Mouse (Mus musculus): Measurements from ENCODE around the gene Klk1b11. TPM values are rescaled to one million over a fixed set of nuclear protein-coding genes. Genes with fewer than 3 reads are reported as not detected.

The Klk1b11 gene
- polyA plus RNA-seq (2012; rRNA removed): not detected in 2 replicates

DNA sequence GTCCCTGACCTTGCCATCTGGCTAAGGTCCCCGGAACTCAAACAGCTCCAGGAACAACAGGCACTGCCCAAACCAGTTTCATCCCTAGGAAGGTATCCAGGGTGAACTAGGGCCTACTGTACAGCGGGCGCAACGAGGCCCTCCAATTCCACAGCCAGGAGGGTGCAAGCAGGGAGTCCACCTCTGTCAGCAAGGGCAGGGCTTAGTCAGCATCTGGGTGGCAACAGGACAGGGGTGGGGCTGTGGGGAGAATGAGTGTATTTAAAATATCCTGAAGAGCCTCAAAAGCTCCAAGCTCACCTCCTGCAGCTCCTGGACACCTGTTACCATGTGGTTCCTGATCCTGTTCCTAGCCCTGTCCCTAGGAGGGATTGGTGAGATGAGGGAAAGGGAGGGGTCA lies at the start of gene Klk1b11:
Gene Klk1b11, plus strand, starts transcription at position 301 of the 400 bp plus-strand sequence.

DNA sequence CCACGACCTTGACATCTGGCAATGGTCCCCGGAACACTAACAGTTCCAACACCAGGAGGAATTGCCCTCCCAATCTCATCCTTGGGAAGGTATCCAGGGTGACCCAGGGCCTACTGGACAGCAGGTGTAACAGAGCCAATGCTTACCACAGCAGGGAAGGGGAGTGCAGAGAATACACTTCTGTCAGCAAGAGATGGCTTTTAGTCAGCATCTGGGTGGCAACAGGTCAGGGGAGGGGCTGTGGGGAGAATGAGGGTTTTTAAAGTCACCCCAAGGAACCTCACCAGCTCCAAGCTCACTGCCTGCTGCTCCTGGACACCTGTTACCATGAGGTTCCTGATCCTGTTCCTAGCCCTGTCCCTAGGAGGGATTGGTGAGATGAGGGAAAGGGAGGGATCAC lies 45.3 kb upstream of the Klk1b11 start, which contains the start of gene Klk1b8:
Gene Klk1b8, plus strand, starts transcription at position 301 of the 400 bp plus-strand sequence.

DNA sequence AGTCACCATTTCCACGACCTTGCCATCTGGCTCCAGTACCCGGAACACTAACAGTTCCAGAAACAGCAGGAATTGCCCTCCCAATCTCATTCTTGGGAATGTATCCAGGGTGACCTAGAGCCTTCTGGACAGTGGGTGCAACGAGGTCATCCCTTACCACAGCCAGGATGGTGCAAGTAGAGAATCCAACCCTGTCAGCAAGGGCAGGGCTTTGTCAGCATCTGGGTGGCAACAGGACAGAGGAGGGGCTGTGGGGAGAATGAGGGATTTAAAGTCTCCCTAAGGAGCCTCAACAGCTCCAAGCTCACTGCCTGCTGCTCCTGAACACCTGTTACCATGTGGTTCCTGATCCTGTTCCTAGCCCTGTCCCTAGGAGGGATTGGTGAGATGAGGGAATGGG lies 29.2 kb upstream of the Klk1b11 start, which contains the start of gene Klk1b1:
Gene Klk1b1, plus strand, starts transcription at position 301 of the 400 bp plus-strand sequence.

DNA sequence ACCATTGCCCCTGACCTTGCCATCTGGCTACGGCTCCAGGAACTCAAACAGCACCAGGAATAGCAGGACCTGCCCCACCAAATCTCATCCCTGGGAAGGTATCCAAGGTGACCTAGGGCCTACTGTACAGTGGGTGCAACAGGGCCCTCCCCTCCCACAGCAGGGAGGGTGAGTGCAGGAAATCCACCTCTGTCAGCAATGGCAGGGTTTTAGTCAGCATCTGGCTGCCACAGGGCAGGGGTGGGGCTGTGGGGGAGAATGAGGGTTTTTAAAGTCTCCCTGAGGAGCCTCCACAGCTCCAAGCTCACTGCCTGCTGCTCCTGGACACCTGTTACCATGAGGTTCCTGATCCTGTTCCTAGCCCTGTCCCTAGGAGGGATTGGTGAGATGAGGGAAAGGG lies 19.9 kb upstream of the Klk1b11 start, which contains the start of gene Klk1b9:
Gene Klk1b9, plus strand, starts transcription at position 301 of the 400 bp plus-strand sequence.

DNA sequence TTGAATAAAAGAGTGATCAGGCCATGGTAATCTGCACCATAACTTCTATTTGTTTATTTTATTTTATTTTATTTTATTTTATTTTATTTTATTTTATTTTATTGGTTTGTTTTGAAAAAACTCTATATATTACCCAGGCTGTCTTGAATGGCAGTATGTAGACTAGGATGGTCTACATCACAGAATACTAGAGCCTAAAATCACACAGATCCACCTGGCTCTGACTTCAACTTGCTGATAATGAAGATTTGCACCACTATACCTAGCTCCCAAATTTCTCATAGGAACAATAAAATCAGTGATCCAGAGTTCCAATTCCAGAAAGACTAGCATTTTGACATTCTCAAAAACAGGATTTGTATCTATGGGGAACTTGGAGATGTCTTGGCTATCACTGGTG lies 16.2 kb downstream of the Klk1b11 start, which contains the start of gene Klk1b26:
Gene Klk1b26, plus strand, starts transcription at position 301 of the 400 bp plus-strand sequence.

Other genes with a start within 250 kb of the Klk1b11 start
- gene Klk12, start 227.0 kb upstream of the Klk1b11 start, polyA plus RNA-seq (2012; rRNA removed): not detected in 2 replicates
- not detected in 2 replicates for gene Klk11, start 221.3 kb upstream of the Klk1b11 start, polyA plus RNA-seq (2012; rRNA removed)
- gene Klk10, start 214.8 kb upstream of the Klk1b11 start, polyA plus RNA-seq (2012; rRNA removed): 0.18 and 0.27 TPM in 2 replicates
- gene Klk9, start 204.0 kb upstream of the Klk1b11 start, polyA plus RNA-seq (2012; rRNA removed): 0.04 TPM in 1 of 2 replicates, not detected in the other
- gene Klk8, start 198.3 kb upstream of the Klk1b11 start, polyA plus RNA-seq (2012; rRNA removed): 9.3 TPM in 2 replicates
- 0.07 and 0.12 TPM in 2 replicates for gene Klk7, start 184.6 kb upstream of the Klk1b11 start, polyA plus RNA-seq (2012; rRNA removed)
- 0.17 TPM in 1 of 2 replicates, not detected in the other for gene Klk6, start 171.4 kb upstream of the Klk1b11 start, polyA plus RNA-seq (2012; rRNA removed)
- 0.05 and 0.07 TPM in 2 replicates for gene Klk5, start 153.9 kb upstream of the Klk1b11 start, polyA plus RNA-seq (2012; rRNA removed)
- gene Klk4, start 114.7 kb upstream of the Klk1b11 start, polyA plus RNA-seq (2012; rRNA removed): 0.15 TPM in 1 of 2 replicates, not detected in the other
- gene Klk15, start 62.1 kb upstream of the Klk1b11 start, polyA plus RNA-seq (2012; rRNA removed): not detected in 2 replicates
- gene Klk1b8, start 45.2 kb upstream of the Klk1b11 start, polyA plus RNA-seq (2012; rRNA removed): not detected in 2 replicates
- not detected in 2 replicates for gene Klk1b1, start 29.1 kb upstream of the Klk1b11 start, polyA plus RNA-seq (2012; rRNA removed)
- not detected in 2 replicates for gene Klk1b9, start 19.8 kb upstream of the Klk1b11 start, polyA plus RNA-seq (2012; rRNA removed)
- not detected in 2 replicates for gene Klk1b26, start 16.3 kb downstream of the Klk1b11 start, polyA plus RNA-seq (2012; rRNA removed)
- gene Klk1b27, start 56.4 kb downstream of the Klk1b11 start, polyA plus RNA-seq (2012; rRNA removed): not detected in 2 replicates
- not detected in 2 replicates for gene Klk1b21, start 106.5 kb downstream of the Klk1b11 start, polyA plus RNA-seq (2012; rRNA removed)
- not detected in 2 replicates for gene Klk1b22, start 116.8 kb downstream of the Klk1b11 start, polyA plus RNA-seq (2012; rRNA removed)
- not detected in 2 replicates for gene Klk1b16, start 140.9 kb downstream of the Klk1b11 start, polyA plus RNA-seq (2012; rRNA removed)
- gene Klk1b24, start 192.4 kb downstream of the Klk1b11 start, polyA plus RNA-seq (2012; rRNA removed): 0.07 and 0.10 TPM in 2 replicates
- not detected in 2 replicates for gene Klk1b3, start 202.3 kb downstream of the Klk1b11 start, polyA plus RNA-seq (2012; rRNA removed)
- not detected in 2 replicates for gene Klk1b4, start 211.6 kb downstream of the Klk1b11 start, polyA plus RNA-seq (2012; rRNA removed)
- not detected in 2 replicates for gene Klk1b5, start 220.1 kb downstream of the Klk1b11 start, polyA plus RNA-seq (2012; rRNA removed)
- gene Klk1, start 229.5 kb downstream of the Klk1b11 start, polyA plus RNA-seq (2012; rRNA removed): 0.17 TPM in 1 of 2 replicates, not detected in the other
- gene Gm36864, start 240.3 kb downstream of the Klk1b11 start, polyA plus RNA-seq (2012; rRNA removed): not detected in 2 replicates